Mouse (Mus musculus) testis, postnatal 14 days (tissue): ENCODE data around the gene Cadm1.

Experiments
- DNase-seq: peaks from one replicate; pipeline ENCODE4 v3.0.0; 2021; ENCODE audit warnings: low spot score

Cadm1 gene

DNA sequence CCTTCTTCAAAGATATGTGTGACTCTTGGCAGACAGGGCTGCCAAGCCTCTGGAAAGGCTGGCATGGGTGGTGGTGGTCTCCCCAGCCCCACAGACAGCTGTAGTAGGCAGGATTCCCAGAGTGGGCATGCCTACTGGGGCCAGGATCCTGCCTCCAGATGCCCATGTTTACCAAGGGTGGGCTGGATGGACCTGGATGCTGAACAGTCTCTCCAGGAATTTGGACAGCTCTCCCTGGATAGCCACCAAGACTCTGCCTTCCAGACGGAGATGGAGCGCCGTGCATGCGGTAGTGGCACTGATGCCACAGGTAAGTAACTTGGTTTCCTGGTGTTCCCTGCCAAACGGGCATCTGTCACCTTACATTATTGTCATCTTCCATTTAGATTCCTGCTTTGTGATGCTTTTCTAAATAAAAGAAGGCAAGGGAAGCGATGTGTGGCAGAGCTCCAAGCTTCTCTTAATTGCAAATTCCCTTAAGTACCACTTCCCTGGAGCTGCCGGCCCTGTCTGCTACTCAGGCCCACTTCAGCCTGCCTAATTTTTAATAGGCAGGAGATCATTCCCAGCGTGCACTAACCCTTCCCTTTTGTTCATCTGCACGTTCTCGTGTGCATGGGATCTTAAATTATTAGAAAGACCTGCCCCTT is 346.7 kb downstream of the Cadm1 start:
- no peak for DNase-seq

- no peak for DNase-seq
Observed at GRCm38 (mm10) chr9:47880171-47880570, 350.2 kb downstream of the Cadm1 start.

- DNase-seq, result no peak
Observed at GRCm38 (mm10) chr9:47882372-47882771, 352.4 kb downstream of the Cadm1 start.

DNA sequence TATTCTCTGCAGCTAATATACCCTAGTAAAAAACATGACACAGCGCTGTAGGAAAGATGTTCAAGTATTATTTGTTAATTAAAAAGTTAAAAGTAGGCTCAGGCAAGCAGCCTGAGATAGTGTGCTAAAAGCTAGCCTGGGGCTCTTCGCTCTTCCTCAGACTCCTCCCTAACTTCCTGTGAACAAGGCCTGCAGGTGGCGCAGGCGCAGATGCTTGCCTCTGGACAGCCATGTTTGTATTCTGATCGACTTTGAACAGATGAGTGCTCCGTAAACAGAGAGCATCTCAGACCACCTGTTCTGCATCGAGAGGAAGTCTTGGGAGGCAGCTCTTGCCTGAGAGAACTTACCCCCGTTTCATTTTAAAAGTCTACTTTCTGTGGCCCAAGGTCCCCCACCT is 361.7 kb downstream of the Cadm1 start:
- DNase-seq, result peak; percentile 69

GRCm38 (mm10) chr9:47892995-47893394 is 363.0 kb downstream of the Cadm1 start:
- DNase-seq, result no peak

DNA sequence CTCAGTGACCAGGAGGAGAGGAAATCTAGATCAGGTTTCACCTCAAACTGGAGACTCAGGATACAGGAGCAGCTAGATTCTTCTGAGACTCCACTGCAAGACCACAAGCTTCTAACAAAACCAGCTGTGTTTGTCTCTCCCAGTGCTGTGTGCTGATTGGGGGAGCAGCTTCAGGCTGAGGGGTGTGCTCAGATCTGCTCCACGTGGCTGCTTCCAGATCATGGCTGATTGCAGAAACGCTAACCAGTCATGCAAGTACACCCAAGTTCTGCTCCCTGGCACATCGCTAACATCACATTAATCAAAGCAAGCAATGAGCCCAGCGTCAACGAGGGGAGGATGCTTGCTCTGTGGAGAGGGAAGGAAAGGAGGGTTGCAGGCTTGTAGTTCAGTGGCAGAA is 364.1 kb downstream of the Cadm1 start:
- DNase-seq, result no peak

GRCm38 (mm10) chr9:47894661-47895060 is 364.7 kb downstream of the Cadm1 start:
- DNase-seq, result no peak

- no peak for DNase-seq
Observed at GRCm38 (mm10) chr9:47895121-47895520, 365.1 kb downstream of the Cadm1 start.

- DNase-seq, result no peak
Observed at GRCm38 (mm10) chr9:47900734-47901133, 370.8 kb downstream of the Cadm1 start.

GRCm38 (mm10) chr9:47903661-47904060 is 373.7 kb downstream of the Cadm1 start:
- no peak for DNase-seq

DNA sequence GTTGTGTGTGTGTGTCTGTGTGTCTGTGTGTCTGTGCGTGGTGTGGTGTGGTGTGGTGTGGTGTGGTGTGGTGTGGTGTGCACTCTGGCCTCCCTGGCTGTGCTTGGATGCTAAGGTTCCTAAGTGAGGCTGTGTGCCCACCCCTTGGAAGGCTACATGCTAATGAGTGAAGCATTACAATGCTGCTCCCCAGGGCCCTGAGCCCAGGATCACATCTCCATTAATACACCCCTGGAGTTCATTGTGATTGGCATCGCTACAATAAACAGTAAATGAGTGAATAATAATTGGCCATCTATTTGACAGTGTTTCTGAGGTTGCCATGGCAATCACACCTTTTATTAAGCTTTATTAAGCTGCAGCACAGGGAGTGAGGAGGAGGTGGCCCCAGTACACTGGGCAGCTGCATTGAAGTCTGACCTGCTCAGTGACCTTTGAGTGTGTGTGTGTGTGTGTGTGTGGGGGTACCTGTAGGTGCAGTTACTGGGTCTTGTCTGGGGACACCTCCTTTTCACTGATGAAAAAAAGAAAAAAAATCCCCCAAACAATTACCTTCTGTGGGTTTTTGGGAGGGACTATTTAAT is 374.5 kb downstream of the Cadm1 start:
- DNase-seq, result no peak

- DNase-seq, result no peak
Observed at GRCm38 (mm10) chr9:47906521-47906920, 376.5 kb downstream of the Cadm1 start.
